Mouse (Mus musculus) yolk sac, embryonic 10.5 days (tissue): ENCODE results near the gene Gm14548.
"Not testable (repeated sequence)": the region's sequence is repeated elsewhere in the genome, so short reads cannot be mapped to it uniquely, and the experiment has no call there.

Experiments used
- DNase-seq: peaks from one replicate; pipeline ENCODE4 v3.0.0-alpha.2; 2017; ENCODE audit warnings: low spot score

The Gm14548 gene

GRCm38 (mm10) chr7:3898036-3898590 is at the start of gene Gm14548:
TSS of gene Gm14548 (minus strand) at chr7:3898120.
- DNase-seq = not testable (repeated sequence)

DNA sequence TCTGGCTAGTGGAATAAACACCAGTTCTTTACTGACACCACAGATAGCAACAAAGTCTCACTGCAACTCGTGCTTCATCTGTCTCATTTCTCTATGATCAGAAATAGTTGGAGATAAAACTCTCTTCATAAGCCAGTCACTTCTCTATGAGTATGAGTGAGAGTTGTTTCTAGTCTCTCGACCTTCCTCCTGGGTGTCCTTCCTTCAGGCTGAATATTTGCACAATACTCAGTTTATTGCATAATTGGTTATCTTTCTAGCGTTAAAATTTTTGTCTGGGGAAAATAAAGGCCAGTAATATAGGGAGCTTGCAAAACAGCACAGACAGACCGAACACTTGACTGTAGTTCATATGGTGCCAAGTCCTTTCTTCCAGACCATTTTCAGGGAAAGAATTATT is 48.2 kb upstream of the Gm14548 start:
- DNase-seq = no peak

DNA sequence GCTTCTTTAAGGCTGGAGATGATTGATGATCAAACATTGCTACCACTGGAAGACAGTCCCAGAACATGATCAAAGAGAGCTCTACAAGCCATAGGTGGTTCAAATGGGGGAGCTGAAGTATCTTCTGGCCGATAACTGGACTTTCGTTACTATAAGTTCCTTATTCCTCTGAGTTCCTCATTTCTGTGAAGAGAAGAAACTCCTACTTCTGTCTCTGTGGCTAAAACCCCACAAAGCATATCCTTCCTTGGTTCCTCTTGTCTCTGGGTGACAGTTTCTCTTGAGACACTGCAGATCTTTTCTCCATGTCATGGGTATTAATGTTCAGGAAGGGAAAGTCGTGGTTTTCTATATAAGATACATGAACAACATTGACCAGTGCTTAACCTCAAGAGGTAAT is 43.0 kb upstream of the Gm14548 start:
- DNase-seq = no peak

DNA sequence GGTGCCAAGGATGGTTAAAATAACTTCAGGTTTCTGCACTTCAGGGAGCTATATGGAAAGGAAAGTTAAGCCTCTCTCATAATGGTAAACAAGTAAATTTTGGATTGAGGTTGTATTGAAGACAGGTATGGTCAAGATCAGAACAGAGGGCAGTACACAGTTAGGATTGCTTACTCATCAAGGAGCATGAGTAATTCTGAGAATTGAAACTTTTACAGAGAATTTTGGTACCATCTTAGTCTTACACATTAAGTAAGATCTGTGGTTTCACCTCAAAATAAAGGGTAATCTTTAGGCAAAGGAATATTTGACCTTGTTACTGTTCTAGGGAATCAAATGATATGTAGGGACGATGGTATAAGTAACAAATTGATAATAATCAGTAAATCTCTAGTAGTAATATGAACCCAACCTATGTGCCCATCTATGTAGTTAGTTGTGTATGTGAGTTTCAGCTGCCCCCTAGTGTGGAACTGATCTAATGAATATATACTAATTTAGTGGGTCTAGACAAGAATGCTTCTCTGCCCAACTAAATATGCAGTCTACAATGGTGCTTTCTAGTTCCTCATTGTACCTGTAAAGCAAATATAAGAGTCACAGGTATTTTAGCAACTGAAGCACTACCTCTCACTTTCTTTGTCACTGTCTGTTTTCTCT is 42.1 kb upstream of the Gm14548 start:
- DNase-seq = no peak

GRCm38 (mm10) chr7:3935473-3935872 is 37.6 kb upstream of the Gm14548 start:
- not testable (repeated sequence) for DNase-seq

DNA sequence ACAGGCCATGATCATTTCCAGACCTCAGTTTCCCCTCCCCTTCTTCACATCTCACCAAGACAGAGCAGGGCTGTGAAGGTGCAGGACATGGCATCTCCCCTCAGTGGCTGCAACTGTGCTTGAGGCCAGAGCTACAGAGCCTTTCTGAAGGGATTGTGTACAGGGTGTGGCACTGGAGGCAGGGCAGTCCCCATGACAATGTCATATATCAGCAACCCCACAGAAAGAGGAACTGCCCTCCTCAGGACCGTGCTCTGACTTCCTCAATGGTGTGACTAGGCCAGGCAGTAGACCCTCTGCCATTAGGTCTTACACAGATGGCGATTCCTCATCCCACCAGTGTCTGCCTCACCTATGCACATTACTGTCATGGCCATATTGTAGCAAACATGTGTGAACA is 17.5 kb upstream of the Gm14548 start, which contains the start of gene Lilra6:
Gene Lilra6, minus strand, starts transcription at position 117 of the 400 bp plus-strand sequence.
- DNase-seq = not testable (repeated sequence)

DNA sequence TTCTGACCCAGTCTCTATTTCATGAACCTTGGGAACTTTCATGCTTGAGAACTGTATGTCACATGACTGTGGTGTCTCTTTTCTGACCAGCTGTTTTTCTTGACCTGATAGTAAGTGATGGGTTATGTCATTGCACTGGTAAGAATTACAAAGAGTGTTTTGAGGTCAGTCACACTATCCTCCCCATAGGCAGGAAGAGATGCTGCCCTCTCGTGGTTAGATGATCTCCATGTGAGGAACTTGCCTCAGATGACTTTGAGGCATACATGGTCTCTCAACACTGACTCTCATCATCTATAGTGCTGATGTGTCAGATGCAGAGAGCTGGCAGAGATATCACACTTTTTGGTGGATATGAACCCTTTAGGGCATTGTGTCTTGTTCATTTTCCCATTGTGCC is 5.8 kb upstream of the Gm14548 start:
- no peak for DNase-seq

DNA sequence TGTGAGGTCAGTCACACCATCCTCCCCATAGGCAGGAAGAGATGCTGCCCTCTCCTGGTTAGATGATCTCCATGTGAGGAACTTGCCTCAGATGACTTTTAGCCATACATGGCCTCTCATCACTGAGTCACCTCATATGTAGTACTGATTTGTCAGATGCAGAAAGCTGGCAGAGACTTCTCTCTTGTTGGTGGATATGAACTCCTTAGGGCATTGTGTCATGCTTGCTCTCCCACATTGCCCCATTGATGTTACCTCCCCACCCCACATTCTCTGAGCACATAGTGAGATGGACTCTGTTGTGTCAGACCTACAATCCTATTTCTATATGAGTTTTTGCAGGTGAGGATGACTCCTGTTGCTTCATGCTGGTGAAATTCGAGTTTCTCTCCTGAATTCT is 22.9 kb downstream of the Gm14548 start:
- not testable (repeated sequence) for DNase-seq

GRCm38 (mm10) chr7:3844951-3845350 is 53.0 kb downstream of the Gm14548 start, which contains the start of gene Pira2:
TSS of gene Pira2 (minus strand) at chr7:3845051.
- DNase-seq = not testable (repeated sequence)

DNA sequence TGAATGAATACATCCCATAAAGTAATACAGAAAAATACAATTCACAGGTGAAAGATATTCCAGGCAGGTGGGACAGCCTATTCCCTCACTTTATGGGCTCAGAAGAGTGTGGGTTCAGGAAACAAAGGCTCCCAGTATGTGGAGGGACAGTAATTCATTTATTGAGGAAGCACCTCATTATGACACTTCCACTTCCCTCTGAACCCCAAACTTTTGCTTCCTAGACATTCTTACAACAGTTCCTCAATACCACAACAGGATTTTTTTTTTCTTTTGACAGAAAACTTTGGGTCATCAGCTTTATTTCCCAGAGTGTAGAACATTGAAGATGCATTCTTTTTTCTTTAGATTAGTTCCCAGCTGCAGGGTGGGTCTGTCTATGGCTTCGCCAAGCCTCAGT is 60.1 kb downstream of the Gm14548 start:
- DNase-seq = not testable (repeated sequence)
